Mouse (Mus musculus) neural tube, embryonic 14.5 days (tissue): ENCODE measurements around the gene Hoxb8. TPM values are rescaled to one million over a fixed set of nuclear protein-coding genes. Genes with fewer than 3 reads are reported as not detected.
A peak's percentile ranks its signal among the peaks of the same experiment; 100 is the strongest.

ENCODE experiments used
- ATAC-seq: fragments of 200-750 bp; cut with Nextera tagmentation; 2 replicates; pipeline ENCODE4 v1.8.0; 2017; ENCODE audit warnings: low read depth, mild to moderate bottlenecking, moderate TSS enrichment, moderate library complexity
- H3K27ac ChIP-seq: fragments of 300-500 bp; sonication (generic); 2 replicates; pipeline ENCODE4 v1.5.1; 2014; ENCODE audit warnings: low read depth, mild to moderate bottlenecking, control low read depth, low read length, moderate library complexity, mixed read lengths
- H3K27me3 ChIP-seq: fragments of 300-500 bp; sonication (generic); 2 replicates; pipeline ENCODE4 v1.6.1; 2014; ENCODE audit warnings: low read length; ENCODE audit not compliant: control insufficient read depth, insufficient read depth
- H3K36me3 ChIP-seq: fragments of 300-500 bp; sonication (generic); 2 replicates; pipeline ENCODE4 v1.6.1; 2014; ENCODE audit warnings: low read length, mixed read lengths; ENCODE audit not compliant: control insufficient read depth, insufficient read depth
- H3K4me1 ChIP-seq: fragments of 300-500 bp; sonication (generic); 2 replicates; pipeline ENCODE4 v1.6.1; 2014; ENCODE audit warnings: low read length; ENCODE audit not compliant: control insufficient read depth, insufficient read depth
- H3K4me2 ChIP-seq: fragments of 300-500 bp; sonication (generic); 2 replicates; pipeline ENCODE4 v1.6.1; 2014; ENCODE audit warnings: mild to moderate bottlenecking, low read depth, low read length, control low read depth
- H3K4me3 ChIP-seq: fragments of 300-500 bp; sonication (generic); 2 replicates; pipeline ENCODE4 v1.5.1; 2014; ENCODE audit warnings: low read depth, low read length, control low read depth, mixed read lengths
- H3K9ac ChIP-seq: fragments of 300-500 bp; sonication (generic); replicated peaks from 2 replicates; pipeline ENCODE4 v1.6.1; 2014; ENCODE audit warnings: low read depth, mild to moderate bottlenecking, control low read depth, low read length, mixed read lengths
- H3K9me3 ChIP-seq: fragments of 300-500 bp; sonication (generic); 2 replicates; pipeline ENCODE4 v1.6.1; 2016; ENCODE audit warnings: low read length; ENCODE audit not compliant: control insufficient read depth
- WGBS: fragments of 180-500 bp; shearing (Covaris S2); extraction: QIAGEN DNeasy Blood & Tissue Kit; methylation state at CpG from one replicate; pipeline ENCODE4 v1.1.7; 2014; 5-methylcytosine and 5-hydroxymethylcytosine counted together
- microRNA counts: library from miRNA; unstranded; fragments of <30 nt; microRNA quantifications from one replicate; lab custom pipeline; 2016
- microRNA-seq: library from miRNA; unstranded; fragments of <30 nt; microRNA quantifications from one replicate; pipeline ENCODE4, GENCODE M21; 2016
- polyA plus RNA-seq: library from polyadenylated mRNA; unstranded; fragments of >200 nt; fragmentation: Nextera tagmentation; extraction: Ambion mirVana; gene quantifications from 2 replicates; pipeline ENCODE4 v1.2.1, GENCODE M21; 2014

Hoxb8 gene
- polyA plus RNA-seq, 1 experiment from 2014 or later = 120 TPM

DNA sequence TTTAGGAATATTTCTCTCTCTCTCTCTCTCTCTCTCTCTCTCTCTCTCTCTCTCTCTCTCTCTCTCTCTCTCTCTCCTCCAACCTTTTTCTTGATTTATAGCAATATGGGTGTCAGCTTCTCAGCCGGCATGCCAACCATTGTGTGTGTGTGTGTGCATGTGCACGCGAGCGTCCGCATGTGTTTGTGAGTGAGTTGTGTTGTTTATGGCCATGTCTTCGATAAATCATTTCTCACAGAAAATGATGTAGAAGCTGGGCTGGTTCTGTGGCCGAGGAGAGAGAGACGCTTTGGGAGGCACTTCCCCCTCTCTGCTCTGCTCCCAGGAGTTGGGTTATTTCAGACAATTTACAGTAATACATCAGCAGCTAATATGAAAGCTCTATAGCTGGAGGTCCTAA, 46.9 kb downstream of the Hoxb8 start:
- Histone ChIP-seq H3K9ac (peak overlapping the region; percentile 100), H3K4me2 (peak overlapping the region; percentile 100), H3K36me3 (peaks cover 5% of the 10 kb centered on the region; the same call in 1 of the 2 replicates), H3K4me1 (peaks cover 76% of the 10 kb centered on the region), H3K9me3 (no peaks in the 10 kb centered on the region), H3K27me3 (no peaks in the 10 kb centered on the region), H3K4me3 (peak overlapping the region; percentile 95), H3K27ac (peak overlapping the region; percentile 100)
- WGBS = 5% methylated on average over 8 of the region's 8 CpGs
- no peak for ATAC-seq

GRCm38 (mm10) chr11:96332105-96332504, 50.4 kb downstream of the Hoxb8 start:
- Histone ChIP-seq H3K27ac (peak overlapping the region; percentile 100), H3K27me3 (no peaks in the 10 kb centered on the region), H3K4me1 (peaks cover 79% of the 10 kb centered on the region), H3K4me2 (peak overlapping the region; percentile 100), H3K9ac (peak overlapping the region; percentile 100), H3K36me3 (peaks cover 5% of the 10 kb centered on the region; the same call in 1 of the 2 replicates), H3K9me3 (no peaks in the 10 kb centered on the region), H3K4me3 (peak overlapping the region; percentile 59)
- 4% methylated on average over 8 of the region's 8 CpGs for WGBS
- no peak for ATAC-seq

DNA sequence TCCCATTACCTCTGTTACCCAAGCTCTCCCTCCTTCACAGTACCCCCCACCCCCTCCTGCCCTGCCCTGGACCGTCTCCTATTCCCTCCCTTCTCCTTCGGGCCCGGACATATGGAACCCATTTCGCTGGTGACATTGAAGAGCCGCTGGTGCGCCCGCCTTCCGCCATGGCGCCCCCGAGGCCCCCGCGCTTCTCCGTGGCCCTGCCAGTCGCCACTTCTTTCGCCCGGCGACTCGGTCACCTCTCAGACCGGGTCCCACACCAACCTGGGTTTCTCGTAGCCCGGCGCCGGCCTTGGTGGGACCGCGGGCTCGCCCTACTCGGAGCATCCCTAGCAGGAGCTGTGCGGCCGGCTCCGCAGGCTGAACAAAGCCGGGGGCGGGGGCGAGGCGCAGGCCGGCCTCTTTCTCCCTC, 50.9 kb downstream of the Hoxb8 start:
- H3K4me3 ChIP-seq = peak overlapping the region; percentile 59
- under 1% methylated on average over 35 of the region's 35 CpGs for WGBS
- ATAC-seq = no peak
- H3K27ac ChIP-seq = peak overlapping the region; percentile 100
- H3K27me3 ChIP-seq = no peaks in the 10 kb centered on the region
- peak overlapping the region; percentile 100 for H3K9ac ChIP-seq
- peaks cover 78% of the 10 kb centered on the region for H3K4me1 ChIP-seq
- peak overlapping the region; percentile 100 for H3K4me2 ChIP-seq
- no peaks in the 10 kb centered on the region for H3K9me3 ChIP-seq
- H3K36me3 ChIP-seq = peaks cover 5% of the 10 kb centered on the region; the same call in 1 of the 2 replicates

- Histone ChIP-seq H3K27me3 (no peaks in the 10 kb centered on the region), H3K4me1 (peaks cover 81% of the 10 kb centered on the region), H3K9me3 (no peaks in the 10 kb centered on the region), H3K4me3 (peak overlapping the region; percentile 59), H3K9ac (peak overlapping the region; percentile 100), H3K36me3 (peaks cover 5% of the 10 kb centered on the region; the same call in 1 of the 2 replicates), H3K27ac (peak overlapping the region; percentile 100), H3K4me2 (peak overlapping the region; percentile 100)
- 0 out of 2 replicates have a peak, but pooled peaks have one; percentile 18 for ATAC-seq
- 4% methylated on average over 17 of the region's 17 CpGs for WGBS
Measured at GRCm38 (mm10) chr11:96333241-96334001, 51.7 kb downstream of the Hoxb8 start.

DNA sequence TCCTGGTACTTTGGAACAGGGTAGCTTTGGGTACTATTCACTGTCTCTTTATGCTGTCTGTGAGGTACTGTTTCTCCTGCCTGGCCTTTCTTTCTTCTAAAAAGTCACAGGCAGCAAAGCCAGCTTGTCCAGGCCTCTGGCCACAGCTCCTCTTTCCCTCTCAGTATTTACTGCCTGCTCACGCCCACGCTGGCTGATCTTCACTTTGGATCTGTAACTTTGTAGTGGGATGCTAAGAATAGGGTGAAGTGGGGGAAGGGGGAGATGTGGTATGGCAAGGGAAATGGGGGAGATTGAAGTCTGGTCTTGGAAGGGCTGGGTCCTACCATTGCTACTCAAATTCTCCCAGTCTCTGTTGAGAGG, 52.3 kb downstream of the Hoxb8 start:
- 0 out of 2 replicates have a peak, but pooled peaks have one; percentile 3 for ATAC-seq
- WGBS = 7% methylated on average over 2 of the region's 2 CpGs
- Histone ChIP-seq H3K36me3 (peaks cover 5% of the 10 kb centered on the region; the same call in 1 of the 2 replicates), H3K4me1 (peaks cover 82% of the 10 kb centered on the region), H3K27me3 (no peaks in the 10 kb centered on the region), H3K27ac (peak overlapping the region; percentile 100), H3K9ac (peak overlapping the region; percentile 100), H3K4me3 (peak overlapping the region; percentile 59), H3K4me2 (peak overlapping the region; percentile 100), H3K9me3 (no peaks in the 10 kb centered on the region)

MicroRNA genes within 50 kb of the gene (microRNA counts, 519-probe panel; counts per million panel counts)
- microRNA mmu-miR-10a (lab: Ali Mortazavi, UCI) (6,549 counts per million, percentile 93 among the panel's probes with 10 or more counts), microRNA mmu-miR-196a (lab: Ali Mortazavi, UCI) (5,843 counts per million, percentile 85 among the panel's probes with 10 or more counts)

Small RNAs within 50 kb of the gene (microRNA-seq; reads per million reads assigned to microRNA genes)
- gene Mir10a = 168,918 reads per million, percentile 100 among the genes with 10 or more reads in this experiment
- 13.4 reads per million, percentile 21 among the genes with 10 or more reads in this experiment for gene Mir196a-1

Other genes with a start within 250 kb of the Hoxb8 start
- gene Snf8, start 247.0 kb upstream of the Hoxb8 start, polyA plus RNA-seq = 43.7 and 46.2 TPM in 2 replicates
- gene Ube2z, start 216.5 kb upstream of the Hoxb8 start, polyA plus RNA-seq = 26.2 and 34.6 TPM in 2 replicates
- gene Atp5g1, start 206.2 kb upstream of the Hoxb8 start, polyA plus RNA-seq = 854 and 1,068 TPM in 2 replicates
- not detected in 2 replicates for gene Calcoco2, start 169.9 kb upstream of the Hoxb8 start, polyA plus RNA-seq
- gene Ttll6, start 148.1 kb upstream of the Hoxb8 start, polyA plus RNA-seq = 0.27 TPM in 1 of 2 replicates, not detected in the other
- not detected in 2 replicates for gene Hoxb13, start 87.6 kb upstream of the Hoxb8 start, polyA plus RNA-seq
- gene Hoxb9, start 10.4 kb upstream of the Hoxb8 start, polyA plus RNA-seq = 106 and 114 TPM in 2 replicates
- gene Hoxb7, start 4.7 kb downstream of the Hoxb8 start, polyA plus RNA-seq = 120 and 133 TPM in 2 replicates
- gene Hoxb6, start 10.6 kb downstream of the Hoxb8 start, polyA plus RNA-seq = 138 and 141 TPM in 2 replicates
- 49.1 and 52.4 TPM in 2 replicates for gene Hoxb5, start 21.4 kb downstream of the Hoxb8 start, polyA plus RNA-seq
- gene Hoxb4, start 36.4 kb downstream of the Hoxb8 start, polyA plus RNA-seq = 3.4 and 4.1 TPM in 2 replicates
- 13.5 and 13.9 TPM in 2 replicates for gene Hoxb3, start 41.4 kb downstream of the Hoxb8 start, polyA plus RNA-seq
- 45.2 and 48.5 TPM in 2 replicates for gene Hoxb2, start 68.6 kb downstream of the Hoxb8 start, polyA plus RNA-seq
- gene Hoxb1, start 83.8 kb downstream of the Hoxb8 start, polyA plus RNA-seq = 0.62 and 0.96 TPM in 2 replicates
- 9.5 and 10.8 TPM in 2 replicates for gene Skap1, start 182.7 kb downstream of the Hoxb8 start, polyA plus RNA-seq